Mouse (Mus musculus) common myeloid progenitor, adult 5-6 weeks (primary cell): Measurements from ENCODE around the gene Anapc5. TPM values are rescaled to one million over a fixed set of nuclear protein-coding genes. Genes with fewer than 3 reads are reported as not detected.

Experiments
- ATAC-seq: replicated peaks from 2 replicates; pipeline ENCODE4 v1.8.0; 2016; ENCODE audit warnings: low read depth, mild to moderate bottlenecking, moderate TSS enrichment, inconsistent platforms; ENCODE audit not compliant: poor library complexity, severe bottlenecking
- total RNA-seq: library from RNA; stranded (forward); fragments of 200-1000, 187-1606 nt; gene quantifications from 2 replicates; pipeline ENCODE4 v1.2.3, GENCODE M21; 2017

Gene Anapc5
- total RNA-seq, 1 experiment from 2014 or later, result 345 TPM

GRCm38 (mm10) chr5:122770806-122771261 lies 50.3 kb downstream of the Anapc5 start:
- peak; percentile 52 for ATAC-seq

GRCm38 (mm10) chr5:122770304-122770703 lies 50.8 kb downstream of the Anapc5 start:
- no peak for ATAC-seq

- ATAC-seq, result peak; percentile 62
Measured at GRCm38 (mm10) chr5:122769101-122769568, 52.0 kb downstream of the Anapc5 start.

- no peak for ATAC-seq
Measured at GRCm38 (mm10) chr5:122767283-122767682, 53.9 kb downstream of the Anapc5 start.

GRCm38 (mm10) chr5:122764032-122764464 lies 57.1 kb downstream of the Anapc5 start:
- no peak for ATAC-seq

- no peak; the same call in 1 of the 2 replicates for ATAC-seq
Measured at GRCm38 (mm10) chr5:122763271-122764031, 57.7 kb downstream of the Anapc5 start.

- no peak for ATAC-seq
Measured at GRCm38 (mm10) chr5:122756680-122757079, 64.5 kb downstream of the Anapc5 start.

GRCm38 (mm10) chr5:122756144-122756543 lies 65.0 kb downstream of the Anapc5 start:
- no peak for ATAC-seq

GRCm38 (mm10) chr5:122755620-122756019 lies 65.5 kb downstream of the Anapc5 start:
- no peak for ATAC-seq

GRCm38 (mm10) chr5:122754477-122754876 lies 66.7 kb downstream of the Anapc5 start:
- no peak for ATAC-seq

GRCm38 (mm10) chr5:122747950-122748349 lies 73.2 kb downstream of the Anapc5 start:
- no peak for ATAC-seq

- ATAC-seq, result no peak
Measured at GRCm38 (mm10) chr5:122743880-122744422, 77.2 kb downstream of the Anapc5 start.

Other genes starting within 250 kb of the Anapc5 start
- gene Ift81, start 206.8 kb downstream of the Anapc5 start, total RNA-seq, result 6.1 and 19.6 TPM in 2 replicates
- 5.2 and 5.3 TPM in 2 replicates for gene P2rx7, start 177.4 kb downstream of the Anapc5 start, total RNA-seq
- gene P2rx4, start 113.8 kb downstream of the Anapc5 start, total RNA-seq, result 12.1 and 17.4 TPM in 2 replicates
- 20.8 and 42.9 TPM in 2 replicates for gene Camkk2, start 41.9 kb downstream of the Anapc5 start, total RNA-seq
- 15.3 and 23.0 TPM in 2 replicates for gene Rnf34, start 28.7 kb upstream of the Anapc5 start, total RNA-seq
- 60.6 and 72.8 TPM in 2 replicates for gene Kdm2b, start 168.5 kb upstream of the Anapc5 start, total RNA-seq
- gene Orai1, start 193.7 kb upstream of the Anapc5 start, total RNA-seq, result 10.6 and 13.0 TPM in 2 replicates
- gene Morn3, start 225.7 kb upstream of the Anapc5 start, total RNA-seq, result not detected in 2 replicates
- gene Tmem120b, start 247.1 kb upstream of the Anapc5 start, total RNA-seq, result 4.8 and 4.9 TPM in 2 replicates